Mouse (Mus musculus) stomach, postnatal 0 days (tissue): ENCODE measurements around the gene Rab7b. TPM values are rescaled to one million over a fixed set of nuclear protein-coding genes. Genes with fewer than 3 reads are reported as not detected.

Source experiments
- ATAC-seq: fragments of 200-750 bp; cut with Nextera tagmentation; 2 replicates; pipeline ENCODE4 v1.8.0; 2017; ENCODE audit not compliant: low FRiP score, low TSS enrichment
- DNase-seq: peaks from one replicate; pipeline ENCODE4 v3.0.0-alpha.2; 2016; ENCODE audit warnings: low spot score
- H3K27ac ChIP-seq: fragments of 300-500 bp; sonication (generic); replicated peaks from 2 replicates; pipeline ENCODE4 v1.5.1; 2014; ENCODE audit warnings: mild to moderate bottlenecking, control low read depth
- H3K27me3 ChIP-seq: fragments of 300-500 bp; sonication (generic); 2 replicates; pipeline ENCODE4 v1.6.1; 2014; ENCODE audit warnings: low read length; ENCODE audit not compliant: control insufficient read depth, insufficient read depth
- H3K36me3 ChIP-seq: fragments of 300-500 bp; sonication (generic); 2 replicates; pipeline ENCODE4 v1.6.1; 2014; ENCODE audit warnings: low read length, mixed read lengths; ENCODE audit not compliant: control insufficient read depth, insufficient read depth
- H3K4me1 ChIP-seq: fragments of 300-500 bp; sonication (generic); replicated peaks from 2 replicates; pipeline ENCODE4 v1.6.1; 2014; ENCODE audit warnings: antibody characterized with exemption; ENCODE audit not compliant: control insufficient read depth, insufficient read depth
- H3K4me2 ChIP-seq: fragments of 300-500 bp; sonication (generic); replicated peaks from 2 replicates; pipeline ENCODE4 v1.6.1; 2014; ENCODE audit warnings: low read depth, mild to moderate bottlenecking, control low read depth, moderate library complexity
- H3K4me3 ChIP-seq: fragments of 300-500 bp; sonication (generic); 2 replicates; pipeline ENCODE4 v1.5.1; 2014; ENCODE audit warnings: low read depth, low read length, control low read depth
- H3K9ac ChIP-seq: fragments of 300-500 bp; sonication (generic); 2 replicates; pipeline ENCODE4 v1.6.1; 2014; ENCODE audit warnings: mild to moderate bottlenecking, low read length, control low read depth, mixed read lengths
- H3K9me3 ChIP-seq: fragments of 300-500 bp; sonication (generic); 2 replicates; pipeline ENCODE4 v1.6.1; 2016; ENCODE audit warnings: low read length; ENCODE audit not compliant: control insufficient read depth
- CTCF ChIP-seq: IDR thresholded peaks from 2 replicates; pipeline ENCODE4 v1.5.1; 2016; ENCODE audit warnings: antibody characterized with exemption, low read depth, mild to moderate bottlenecking, moderate library complexity
- EP300 ChIP-seq: optimal IDR thresholded peaks from 2 replicates; pipeline ENCODE3; 2016; ENCODE audit warnings: antibody characterized with exemption
- WGBS: fragments of 180-500 bp; shearing (Covaris S2); extraction: QIAGEN DNeasy Blood & Tissue Kit; methylation state at CpG from one replicate; pipeline ENCODE4 v1.1.7; 2014; 5-methylcytosine and 5-hydroxymethylcytosine counted together
- polyA plus RNA-seq: library from polyadenylated mRNA; unstranded; fragments of >200 nt; fragmentation: Nextera tagmentation; extraction: Ambion mirVana; gene quantifications from 2 replicates; pipeline ENCODE4 v1.2.1, GENCODE M21; 2015

Rab7b gene
- polyA plus RNA-seq, 1 experiment from 2014 or later = 13.5 TPM

DNA sequence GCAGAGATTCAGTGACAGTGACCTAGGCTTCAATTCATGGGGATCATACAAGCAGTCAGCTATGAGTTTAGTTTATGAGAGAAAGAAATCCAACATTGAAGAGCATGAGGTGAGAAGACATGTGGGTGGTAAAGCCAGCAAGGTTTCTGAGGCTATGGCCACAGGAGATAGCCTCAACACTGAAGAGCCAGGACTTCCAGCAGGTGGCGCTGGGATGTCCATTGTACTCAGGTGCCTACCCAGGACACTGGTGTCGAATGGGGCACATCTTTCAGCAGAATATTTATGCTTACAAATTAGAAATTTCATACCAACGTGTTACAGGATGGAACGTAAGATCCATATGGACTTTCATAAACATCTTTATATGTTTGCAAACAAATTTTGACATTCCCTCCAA is 19.8 kb downstream of the Rab7b start:
- Histone ChIP-seq H3K9me3 (no peaks in the 10 kb centered on the region), H3K4me3 (no peak overlapping the region), H3K9ac (no peak overlapping the region), H3K4me1 (no peaks in the 10 kb centered on the region), H3K27me3 (no peaks in the 10 kb centered on the region), H3K36me3 (no peaks in the 10 kb centered on the region), H3K4me2 (no peak overlapping the region), H3K27ac (no peak overlapping the region)
- 15% methylated on average over 4 of the region's 4 CpGs for WGBS
- DNase-seq (peak; percentile 73), ATAC-seq (no peak)
- TF ChIP-seq CTCF (peak; percentile 80), EP300 (no peak)

DNA sequence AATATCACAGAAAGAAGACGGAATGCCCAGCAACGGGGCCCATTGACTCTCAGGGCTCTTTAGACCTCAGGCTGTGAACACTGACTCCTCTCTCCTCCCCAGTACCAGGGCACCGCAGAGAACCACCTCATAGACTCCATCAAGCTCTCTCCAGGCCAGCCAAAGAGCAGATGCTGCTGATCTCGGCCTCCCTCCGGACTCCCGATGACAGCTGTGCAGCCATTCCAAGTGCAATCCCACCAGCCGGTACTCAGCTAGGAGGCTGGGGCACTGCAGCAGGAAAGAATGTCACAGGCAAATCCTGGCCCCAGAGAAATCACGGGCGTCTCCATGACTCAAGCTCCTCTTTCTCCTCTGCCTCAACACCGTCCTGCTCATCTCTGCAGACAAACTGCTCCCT is 23.0 kb downstream of the Rab7b start:
- Histone ChIP-seq H3K4me3 (no peak overlapping the region), H3K27me3 (no peaks in the 10 kb centered on the region), H3K9ac (no peak overlapping the region), H3K4me1 (no peaks in the 10 kb centered on the region), H3K36me3 (no peaks in the 10 kb centered on the region), H3K4me2 (no peak overlapping the region), H3K9me3 (no peaks in the 10 kb centered on the region), H3K27ac (no peak overlapping the region)
- WGBS = 84% methylated on average over 10 of the region's 10 CpGs
- no peak for TF ChIP-seq EP300
- TF ChIP-seq CTCF = no peak
- ATAC-seq (no peak), DNase-seq (no peak)

DNA sequence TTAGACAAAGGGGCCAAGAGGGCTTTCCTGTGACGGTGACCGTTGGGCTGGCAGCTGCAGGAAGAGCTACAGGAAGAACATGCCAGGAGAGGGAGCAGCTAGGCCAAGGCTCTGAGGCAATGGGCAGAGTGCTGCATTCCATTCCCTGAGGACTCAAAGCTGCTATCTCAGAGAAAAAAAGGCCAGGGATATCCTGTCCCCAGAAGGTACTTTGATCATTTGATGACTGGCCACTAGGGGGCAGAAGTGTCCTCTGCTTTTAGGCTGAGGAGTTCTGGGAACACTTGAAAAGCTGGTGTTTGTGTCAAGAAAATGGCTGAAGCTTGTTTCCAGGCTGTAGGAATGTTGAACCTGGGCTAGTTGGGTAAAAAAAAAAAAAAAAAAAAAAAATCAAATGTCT is 23.9 kb downstream of the Rab7b start:
- peak; percentile 85 for DNase-seq
- TF ChIP-seq EP300 (no peak), CTCF (peak; percentile 87)
- Histone ChIP-seq H3K9me3 (no peaks in the 10 kb centered on the region), H3K27ac (no peak overlapping the region), H3K4me2 (no peak overlapping the region), H3K27me3 (no peaks in the 10 kb centered on the region), H3K36me3 (no peaks in the 10 kb centered on the region), H3K9ac (no peak overlapping the region), H3K4me1 (no peaks in the 10 kb centered on the region), H3K4me3 (no peak overlapping the region)
- 30% methylated on average over 2 of the region's 2 CpGs for WGBS
- peak; percentile 60 for ATAC-seq

DNA sequence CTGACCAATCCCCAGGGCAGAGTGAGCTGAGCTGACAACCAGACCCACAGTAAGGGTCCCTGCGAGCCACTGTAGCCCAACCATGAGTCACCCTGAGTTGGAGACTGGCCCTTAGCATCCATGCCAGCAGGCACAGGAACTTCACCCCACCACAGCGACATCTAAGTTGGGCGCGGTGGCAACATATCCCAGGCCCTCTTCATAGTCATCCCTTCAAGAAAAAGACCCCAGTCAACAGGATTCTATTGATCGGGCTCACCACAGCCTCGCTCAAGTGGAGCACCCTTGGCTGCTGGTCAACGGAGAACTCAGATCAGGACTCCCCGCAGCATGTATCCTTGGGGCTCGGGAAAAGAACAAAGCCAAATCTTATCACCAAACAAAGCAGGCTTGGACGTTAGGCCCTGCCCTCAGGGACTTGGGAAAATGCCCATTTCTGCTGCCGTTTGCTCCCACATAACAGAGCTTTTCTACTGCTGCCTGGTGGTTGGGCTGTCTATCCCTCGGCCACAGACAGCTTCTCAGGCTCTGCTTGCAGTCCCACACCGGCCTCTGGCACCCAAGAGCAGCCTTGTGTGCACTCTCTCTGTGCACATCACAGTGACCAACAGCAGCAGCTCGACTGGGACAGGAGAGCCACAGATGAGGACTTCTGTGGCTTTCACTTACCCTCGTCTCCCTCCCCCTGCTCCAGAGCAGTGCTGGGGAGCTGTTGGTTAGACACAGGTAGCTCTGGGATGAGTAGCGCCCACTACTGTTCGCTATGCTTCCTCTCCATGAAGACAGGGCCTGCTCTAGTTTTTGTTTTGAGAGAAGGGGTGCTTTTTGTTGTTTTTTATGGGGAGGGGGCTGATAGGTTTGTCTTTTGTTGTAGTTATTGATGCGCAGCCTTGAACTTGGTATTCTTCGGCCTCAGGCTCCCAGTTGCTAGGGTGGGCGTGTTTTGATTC is 26.2 kb downstream of the Rab7b start:
- ATAC-seq (peak; percentile 19; the same call in 1 of the 2 replicates), DNase-seq (peak; percentile 49)
- Histone ChIP-seq H3K4me1 (no peaks in the 10 kb centered on the region), H3K4me2 (no peak overlapping the region), H3K9me3 (no peaks in the 10 kb centered on the region), H3K36me3 (no peaks in the 10 kb centered on the region), H3K27ac (no peak overlapping the region), H3K4me3 (no peak overlapping the region), H3K9ac (no peak overlapping the region), H3K27me3 (no peaks in the 10 kb centered on the region)
- WGBS = 63% methylated on average over 20 of the region's 20 CpGs
- peak; percentile 44 for TF ChIP-seq CTCF
- no peak for TF ChIP-seq EP300

DNA sequence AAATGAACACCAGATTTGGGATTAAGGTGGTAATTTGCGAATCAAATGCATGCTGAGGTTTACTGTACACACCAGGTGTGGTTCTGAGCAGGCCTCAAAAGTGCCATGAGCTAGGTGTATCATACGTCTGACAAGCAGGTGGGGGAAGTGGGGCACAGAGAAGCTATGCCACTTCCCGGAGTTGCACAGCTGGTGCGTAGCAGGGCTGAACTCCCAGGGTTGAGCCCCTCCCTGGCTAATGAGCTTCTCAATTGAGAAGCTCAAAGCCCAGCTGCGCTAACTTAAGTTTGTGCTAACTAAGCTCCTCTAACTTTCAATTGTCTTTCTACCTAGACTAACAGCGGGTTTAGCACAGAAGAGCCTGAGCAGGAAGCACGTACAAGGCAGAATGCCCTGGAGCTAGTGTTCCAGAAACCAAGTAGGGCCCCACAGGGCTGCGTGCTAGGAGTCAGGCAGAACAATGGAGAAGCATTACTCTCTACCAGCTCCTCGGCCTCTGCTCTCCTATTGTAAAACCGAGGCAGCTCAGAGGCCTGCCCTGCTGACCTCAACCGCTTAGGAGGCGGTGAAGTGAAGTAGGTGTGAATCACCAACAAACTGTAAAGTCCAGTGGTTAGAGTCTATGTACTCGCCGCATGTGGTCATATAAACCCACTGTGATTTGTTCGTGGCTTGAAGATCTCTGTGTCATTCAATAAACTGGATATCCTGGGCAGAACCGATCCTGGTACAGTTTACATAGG is 30.6 kb downstream of the Rab7b start:
- no peaks in the 10 kb centered on the region for H3K4me1 ChIP-seq
- H3K27me3 ChIP-seq = no peaks in the 10 kb centered on the region
- no peaks in the 10 kb centered on the region for H3K36me3 ChIP-seq
- peak; percentile 58 for ATAC-seq
- no peak overlapping the region for H3K9ac ChIP-seq
- H3K4me2 ChIP-seq = no peak overlapping the region
- 68% methylated on average over 16 of the region's 16 CpGs for WGBS
- peak overlapping the region; percentile 8; the same call in 1 of the 2 replicates for H3K27ac ChIP-seq
- H3K9me3 ChIP-seq = no peaks in the 10 kb centered on the region
- no peak overlapping the region for H3K4me3 ChIP-seq
- TF ChIP-seq EP300 (no peak), CTCF (no peak)
- DNase-seq = no peak
